Mouse (Mus musculus): Measurements from ENCODE around the gene Stx18. TPM values are rescaled to one million over a fixed set of nuclear protein-coding genes. Genes with fewer than 3 reads are reported as not detected.

The Stx18 gene
- total and polyA plus RNA-seq, 3 experiments, result 26.3 to 35.8 (median 29.4) TPM

DNA sequence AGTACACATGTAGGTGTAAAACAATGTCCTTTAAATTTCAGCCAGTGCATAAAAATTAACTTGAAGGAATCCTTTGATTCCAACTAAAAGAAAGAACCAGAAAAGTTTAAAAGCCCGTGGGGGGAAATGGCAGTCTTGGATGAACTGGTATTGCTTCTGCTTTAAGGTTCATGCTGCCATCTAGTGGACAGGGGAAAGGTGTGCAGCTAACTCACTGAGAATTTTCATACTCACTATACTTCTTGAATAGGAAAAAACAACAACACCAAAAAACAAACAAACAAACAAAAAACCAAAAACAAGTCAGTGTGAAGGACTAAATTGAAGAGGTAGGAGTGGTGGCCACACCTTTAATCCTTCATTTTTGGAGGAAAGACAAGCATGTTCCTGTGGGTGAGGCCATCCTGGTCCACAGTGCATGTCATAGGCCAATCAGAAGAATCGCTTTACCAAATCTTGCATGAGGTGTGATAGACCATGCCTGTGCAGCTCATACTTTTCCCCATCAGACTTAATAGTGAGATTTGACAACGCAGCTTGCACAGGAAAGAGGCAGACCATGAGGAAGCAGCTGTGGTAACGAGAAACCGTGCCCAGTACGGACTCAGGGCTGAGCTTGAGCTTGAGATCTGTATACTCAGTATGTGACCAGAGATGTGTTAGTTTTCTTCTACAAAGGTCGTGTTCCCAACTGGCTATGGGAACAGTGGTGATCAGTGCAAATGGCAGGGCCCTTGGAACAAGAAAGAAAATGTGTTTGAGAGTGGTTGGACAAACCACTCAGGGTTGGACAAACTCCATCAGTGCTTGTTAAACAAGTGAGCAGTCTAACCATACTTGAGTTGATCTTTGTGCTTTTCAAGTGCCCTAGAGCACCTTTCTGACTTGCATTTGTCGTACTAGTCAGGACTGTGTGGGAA, 52.8 kb downstream of the Stx18 start:
- Histone ChIP-seq H3K27ac (ENCODE audit: insufficient read depth, low read depth) (no peak overlapping the region), H3K4me1 (ENCODE audit: control insufficient read depth in 1 of 2, insufficient read depth in 2 of 2) (peaks cover 0 to 4% of the 10 kb centered on the region in 2 experiments; a peak in 2 of 4 replicates), H3K9ac (ENCODE audit: insufficient read depth, low read depth) (no peak overlapping the region), H3K4me2 (ENCODE audit: insufficient read depth, low read depth, poor library complexity, severe bottlenecking) (no peak overlapping the region), H3K27me3 (replicated peaks) (no peaks in the 10 kb centered on the region), H3K79me2 (replicated peaks; ENCODE audit: control insufficient read depth, extremely low read depth, insufficient read depth, poor library complexity, severe bottlenecking) (no peaks in the 10 kb centered on the region), H3K4me3 (replicated peaks in 1 of 3; ENCODE audit: low read depth in 2 of 3, low read length in 2 of 3, poor library complexity in 1 of 3) (no peak overlapping the region), H3K36me3 (replicated peaks in 1 of 2; ENCODE audit: control insufficient read depth in 1 of 2, insufficient read depth in 1 of 2, low read length in 1 of 2) (peaks cover 0 to 23% of the 10 kb centered on the region in 2 experiments), H3K9me3 (replicated peaks; ENCODE audit: low read length) (no peaks in the 10 kb centered on the region)
- DNase-seq (ENCODE audit: extremely low read depth), result peak; percentile 51
- in situ Hi-C loops (cut with MboI; ENCODE audit: low pct_ligation_motif_present, low pct_unique_long_range_greater_than_20kb, low sequenced_read_pairs), result loop anchor here (25.0 kb wide), 1 partner anchor 179 kb away; no protein-coding TSS in a partner anchor
- dilution Hi-C loops (cut with MboI; ENCODE audit: extremely low pct_ligation_motif_present, extremely low pct_unique_long_range_greater_than_20kb, low sequenced_read_pairs), result no loop called here
- no peak for TF ChIP-seq MYC (IDR thresholded peaks at IDR 0.05; ENCODE audit: low read depth, low read length)
- TF ChIP-seq CTCF (conservative IDR thresholded peaks at IDR 0.05 in 1 of 2, IDR thresholded peaks at IDR 0.05 in 1 of 2; ENCODE audit: low read depth in 2 of 2, low read length in 2 of 2), result peak; percentile 57 to 83
- TF ChIP-seq NELFE (IDR thresholded peaks at IDR 0.05; ENCODE audit: low read depth, low read length), result no peak
- peak; percentile 76 for TF ChIP-seq RAD21 (IDR thresholded peaks at IDR 0.05; ENCODE audit: low read depth, low read length)
- TF ChIP-seq SMC3 (IDR thresholded peaks at IDR 0.05; ENCODE audit: low read depth, low read length), result peak; percentile 54
- no peak for TF ChIP-seq ZC3H11A (IDR thresholded peaks at IDR 0.05; ENCODE audit: low read depth, low read length)

DNA sequence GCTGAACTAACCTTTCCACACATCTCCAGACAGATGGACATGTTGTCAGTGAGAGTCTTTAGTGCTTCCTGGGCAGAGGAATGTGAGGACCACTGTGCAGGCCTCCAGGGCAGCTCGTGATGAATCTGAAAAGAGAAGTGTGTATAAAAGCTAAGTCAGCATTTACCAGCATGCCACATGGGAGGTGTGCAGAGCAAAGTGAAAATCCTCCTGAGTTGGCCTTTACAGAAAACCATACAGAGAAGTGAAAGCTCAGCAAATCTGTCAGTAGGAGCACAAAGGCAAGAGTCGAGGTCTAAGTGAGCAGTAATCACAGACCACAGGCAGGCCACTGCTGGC, 53.4 kb downstream of the Stx18 start:
- peaks cover 0 to 10% of the 10 kb centered on the region in 2 experiments; a peak in 2 of 4 replicates for H3K4me1 ChIP-seq (ENCODE audit: control insufficient read depth in 1 of 2, insufficient read depth in 2 of 2)

DNA sequence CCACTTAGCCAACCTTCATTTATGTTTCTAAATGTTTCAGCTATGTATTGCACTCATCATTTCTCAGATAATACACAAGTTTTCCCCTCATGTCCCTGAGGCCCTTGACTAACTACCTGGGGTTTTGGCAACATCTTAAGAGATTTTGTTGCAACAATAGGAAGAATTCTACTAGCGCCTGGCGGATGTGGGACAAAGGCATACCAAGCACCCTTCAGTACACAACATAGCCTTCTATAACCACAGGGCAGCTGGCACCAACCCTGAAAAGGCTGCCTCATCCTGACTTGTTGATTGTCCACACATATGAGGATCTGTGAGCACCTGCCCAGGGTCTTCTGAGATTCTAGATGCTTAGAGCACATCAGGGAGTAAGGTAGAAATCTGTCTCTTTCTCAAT, 55.8 kb downstream of the Stx18 start:
- dilution Hi-C loops (cut with MboI; ENCODE audit: extremely low pct_ligation_motif_present, extremely low pct_unique_long_range_greater_than_20kb, low sequenced_read_pairs), result no loop called here
- peaks cover 0 to 31% of the 10 kb centered on the region in 2 experiments for H3K36me3 ChIP-seq (replicated peaks in 1 of 2; ENCODE audit: control insufficient read depth in 1 of 2, insufficient read depth in 1 of 2, low read length in 1 of 2)
- H3K27me3 ChIP-seq (replicated peaks), result no peaks in the 10 kb centered on the region

More for the DNA sequence above, 53.4 kb downstream of the Stx18 start:
- Histone ChIP-seq H3K27me3 (replicated peaks) (no peaks in the 10 kb centered on the region), H3K9ac (ENCODE audit: insufficient read depth, low read depth) (no peak overlapping the region), H3K4me2 (ENCODE audit: insufficient read depth, low read depth, poor library complexity, severe bottlenecking) (no peak overlapping the region), H3K9me3 (replicated peaks; ENCODE audit: low read length) (no peaks in the 10 kb centered on the region), H3K36me3 (replicated peaks in 1 of 2; ENCODE audit: control insufficient read depth in 1 of 2, insufficient read depth in 1 of 2, low read length in 1 of 2) (peaks cover 0 to 26% of the 10 kb centered on the region in 2 experiments), H3K27ac (ENCODE audit: insufficient read depth, low read depth) (no peak overlapping the region), H3K79me2 (replicated peaks; ENCODE audit: control insufficient read depth, extremely low read depth, insufficient read depth, poor library complexity, severe bottlenecking) (no peaks in the 10 kb centered on the region), H3K4me3 (replicated peaks in 1 of 3; ENCODE audit: low read depth in 2 of 3, low read length in 2 of 3, poor library complexity in 1 of 3) (no peak overlapping the region)
- TF ChIP-seq UBTF (IDR thresholded peaks at IDR 0.05; ENCODE audit: low read depth, low read length) (no peak), MAFK (IDR thresholded peaks at IDR 0.05; ENCODE audit: insufficient replicate concordance, low read length) (peak; percentile 68; the same call in 1 of the 2 replicates)
- in situ Hi-C loops (cut with MboI; ENCODE audit: low pct_ligation_motif_present, low pct_unique_long_range_greater_than_20kb, low sequenced_read_pairs) (loop anchor here (25.0 kb wide), 1 partner anchor 180 kb away; no protein-coding TSS in a partner anchor), dilution Hi-C loops (cut with MboI; ENCODE audit: extremely low pct_ligation_motif_present, extremely low pct_unique_long_range_greater_than_20kb, low sequenced_read_pairs) (no loop called here)
- no peak for DNase-seq (ENCODE audit: extremely low read depth)

More for the DNA sequence above, 55.8 kb downstream of the Stx18 start:
- Histone ChIP-seq H3K4me2 (ENCODE audit: insufficient read depth, low read depth, poor library complexity, severe bottlenecking) (no peak overlapping the region), H3K4me1 (ENCODE audit: control insufficient read depth in 1 of 2, insufficient read depth in 2 of 2) (peaks cover 0 to 14% of the 10 kb centered on the region in 2 experiments; a peak in 2 of 4 replicates), H3K9ac (ENCODE audit: insufficient read depth, low read depth) (no peak overlapping the region), H3K27ac (ENCODE audit: insufficient read depth, low read depth) (no peak overlapping the region), H3K4me3 (replicated peaks in 1 of 3; ENCODE audit: low read depth in 2 of 3, low read length in 2 of 3, poor library complexity in 1 of 3) (no peak overlapping the region), H3K79me2 (replicated peaks; ENCODE audit: control insufficient read depth, extremely low read depth, insufficient read depth, poor library complexity, severe bottlenecking) (no peaks in the 10 kb centered on the region), H3K9me3 (replicated peaks; ENCODE audit: low read length) (no peaks in the 10 kb centered on the region)
- in situ Hi-C loops (cut with MboI; ENCODE audit: low pct_ligation_motif_present, low pct_unique_long_range_greater_than_20kb, low sequenced_read_pairs), result loop anchor here (25.0 kb wide), 1 partner anchor 182 kb away; no protein-coding TSS in a partner anchor
- no peak for TF ChIP-seq ETS1 (conservative IDR thresholded peaks at IDR 0.05; ENCODE audit: low read depth, low read length)
- TF ChIP-seq CTCF (conservative IDR thresholded peaks at IDR 0.05 in 1 of 2, IDR thresholded peaks at IDR 0.05 in 1 of 2; ENCODE audit: low read depth in 2 of 2, low read length in 2 of 2), result no peak
- TF ChIP-seq USF2 (conservative IDR thresholded peaks at IDR 0.05; ENCODE audit: low read depth, low read length), result no peak
- TF ChIP-seq CHD1 (IDR thresholded peaks at IDR 0.05; ENCODE audit: low read depth, low read length), result no peak
- TF ChIP-seq SIN3A (IDR thresholded peaks at IDR 0.05; ENCODE audit: low read length), result no peak
- TF ChIP-seq SMC3 (IDR thresholded peaks at IDR 0.05; ENCODE audit: low read depth, low read length), result no peak
- TF ChIP-seq ZC3H11A (IDR thresholded peaks at IDR 0.05; ENCODE audit: low read depth, low read length), result no peak
- no peak for TF ChIP-seq TBP (conservative IDR thresholded peaks at IDR 0.05; ENCODE audit: low read depth, low read length)
- no peak for TF ChIP-seq PAX5 (IDR thresholded peaks at IDR 0.05; ENCODE audit: low read length)
- no peak for TF ChIP-seq MXI1 (IDR thresholded peaks at IDR 0.05; ENCODE audit: low read depth, low read length)
- no peak for TF ChIP-seq GABPA (IDR thresholded peaks at IDR 0.05; ENCODE audit: insufficient replicate concordance, low read depth, low read length)
- no peak for TF ChIP-seq MEF2A (IDR thresholded peaks at IDR 0.05; ENCODE audit: borderline replicate concordance, low read depth, low read length)
- no peak for TF ChIP-seq MAZ (IDR thresholded peaks at IDR 0.05; ENCODE audit: low read depth, low read length)
- no peak for TF ChIP-seq ZNF384 (IDR thresholded peaks at IDR 0.05; ENCODE audit: low read depth, low read length)
- no peak for TF ChIP-seq MAX (IDR thresholded peaks at IDR 0.05; ENCODE audit: low read length)
- TF ChIP-seq HCFC1 (IDR thresholded peaks at IDR 0.05; ENCODE audit: low read depth, low read length), result no peak
- no peak for TF ChIP-seq UBTF (IDR thresholded peaks at IDR 0.05; ENCODE audit: low read depth, low read length)
- no peak for TF ChIP-seq ZKSCAN1 (IDR thresholded peaks at IDR 0.05; ENCODE audit: borderline replicate concordance, low read depth, low read length)
- TF ChIP-seq NELFE (IDR thresholded peaks at IDR 0.05; ENCODE audit: low read depth, low read length), result no peak
- TF ChIP-seq RCOR1 (conservative IDR thresholded peaks at IDR 0.05; ENCODE audit: low read depth, low read length), result no peak
- no peak for DNase-seq (ENCODE audit: extremely low read depth)

Data from CH12.LX (cell line).